Mouse (Mus musculus) A20 (cell line): ENCODE data around the gene Kat14.
"Not testable (repeated sequence)": the region's sequence is repeated elsewhere in the genome, so short reads cannot be mapped to it uniquely, and the experiment has no call there.

ENCODE experiments used
- DNase-seq: peaks from one replicate; pipeline ENCODE4 v3.0.0-alpha.2; 2011; ENCODE audit warnings: low read depth, low spot score

Kat14 gene

DNA sequence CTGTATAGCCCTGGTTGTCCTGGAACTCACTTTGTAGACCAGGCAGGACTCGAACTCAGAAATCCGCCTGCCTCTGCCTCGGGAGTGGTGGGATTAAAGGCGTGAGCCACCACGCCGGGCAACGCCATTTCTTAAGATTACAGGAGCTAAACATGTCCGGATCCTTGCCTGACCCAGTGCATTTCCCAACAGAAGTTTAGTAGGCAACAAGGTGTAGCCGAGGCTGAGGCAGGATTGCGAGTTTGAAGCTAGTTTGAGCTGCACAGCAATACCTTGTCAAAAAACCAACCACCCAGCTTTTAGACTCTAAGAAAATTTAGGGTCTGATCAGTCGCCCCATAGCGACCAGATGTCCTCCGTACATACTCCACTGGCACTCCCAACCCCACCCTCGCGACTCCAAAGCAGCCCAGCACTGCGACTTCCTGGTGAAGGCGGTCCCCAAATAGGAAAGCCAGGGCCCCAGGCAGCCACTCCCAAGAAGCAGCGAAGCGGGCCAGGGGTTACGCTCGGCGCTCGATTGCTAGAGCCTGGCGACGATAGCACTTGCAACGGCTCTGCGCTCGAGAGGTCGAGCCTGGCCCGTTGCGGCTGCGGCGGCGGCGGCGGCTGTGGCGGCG, at the start of gene Kat14, which contains the start of gene Pet117:
Gene Kat14, plus strand, starts transcription at position 584 of the 620 bp plus-strand sequence.
Gene Pet117, plus strand, starts transcription at position 597 of the 620 bp plus-strand sequence.
- DNase-seq: peak; percentile 94

GRCm38 (mm10) chr2:144324218-144324617, 44.6 kb upstream of the Kat14 start:
- no peak for DNase-seq

- DNase-seq: no peak
Measured at GRCm38 (mm10) chr2:144329451-144329850, 39.3 kb upstream of the Kat14 start.

DNA sequence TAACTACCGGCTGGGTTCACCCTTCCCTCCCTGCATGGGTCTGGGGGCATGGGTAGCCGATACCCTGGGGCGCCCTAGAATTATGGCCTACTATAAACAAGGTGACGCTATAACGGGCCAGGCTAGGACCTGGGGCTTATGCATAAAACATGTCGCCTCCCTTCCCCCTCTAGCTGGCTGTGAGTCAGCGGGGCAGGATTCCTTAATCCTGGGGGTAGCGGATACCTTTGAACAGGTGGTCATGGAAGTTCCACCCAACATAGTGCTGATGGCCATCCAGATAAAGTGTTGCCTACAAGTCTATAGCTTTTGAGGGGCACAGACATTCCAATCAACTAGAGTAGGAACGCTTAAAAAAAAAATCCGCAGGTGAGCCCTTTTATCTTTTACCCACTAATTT, 38.8 kb upstream of the Kat14 start:
- DNase-seq: no peak

DNA sequence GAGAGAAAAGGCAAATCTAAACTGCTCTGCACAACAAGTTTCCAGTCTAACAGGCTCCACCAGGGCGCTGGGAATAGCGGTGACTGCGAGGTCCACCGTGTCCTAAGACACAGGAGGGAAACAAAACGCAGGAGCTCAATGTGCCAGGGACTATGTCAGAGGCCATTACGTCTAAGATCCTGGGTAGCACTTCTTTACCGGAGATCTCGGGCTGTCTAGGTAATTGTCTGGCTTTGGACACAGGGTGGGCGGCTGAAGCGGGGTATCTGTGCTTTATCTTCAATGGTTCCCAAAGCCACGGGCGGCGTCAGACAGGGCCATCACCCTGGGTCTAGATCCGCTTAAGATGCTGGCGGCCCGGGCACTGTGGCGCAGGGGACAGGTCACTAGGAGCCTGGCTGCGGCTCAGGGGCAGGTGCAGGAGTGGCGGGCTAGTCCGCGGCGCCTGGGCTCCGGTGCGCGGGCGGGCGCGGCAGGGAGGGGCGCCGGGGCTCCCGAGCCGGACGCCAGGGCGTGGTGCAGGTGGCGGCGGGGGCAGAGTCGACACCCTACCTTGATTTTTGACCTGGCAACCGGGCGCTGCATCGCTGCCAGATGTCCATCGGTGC, 38.3 kb upstream of the Kat14 start:
- DNase-seq: no peak

DNA sequence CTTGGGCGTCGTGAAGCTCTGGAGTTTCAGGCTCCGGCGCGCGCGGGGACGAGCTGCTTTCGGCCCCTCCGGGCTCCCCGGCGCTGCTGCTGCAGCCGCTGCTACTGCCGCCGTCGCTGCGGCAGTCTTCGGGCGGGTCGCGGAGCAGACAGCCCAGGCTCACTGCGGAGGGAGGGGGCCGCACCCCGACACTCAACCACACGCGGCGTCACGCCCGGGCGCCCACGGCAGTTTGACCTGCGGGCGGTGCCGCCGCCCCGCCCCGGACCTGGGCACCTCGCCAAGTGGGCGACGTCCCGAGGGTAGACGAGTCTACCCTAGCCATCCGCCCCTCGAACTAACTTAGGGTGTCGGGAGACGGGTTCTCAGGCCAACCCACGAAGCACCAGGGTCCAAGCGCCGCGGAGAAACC, 37.8 kb upstream of the Kat14 start:
- no peak for DNase-seq

- no peak for DNase-seq
Measured at GRCm38 (mm10) chr2:144331401-144332302, 37.1 kb upstream of the Kat14 start, which contains the start of gene Ovol2. Gene Ovol2, minus strand, starts transcription at chr2:144332146.

GRCm38 (mm10) chr2:144332486-144332885, 36.3 kb upstream of the Kat14 start:
- DNase-seq: no peak

GRCm38 (mm10) chr2:144333138-144333842, 35.5 kb upstream of the Kat14 start:
- DNase-seq: no peak

DNA sequence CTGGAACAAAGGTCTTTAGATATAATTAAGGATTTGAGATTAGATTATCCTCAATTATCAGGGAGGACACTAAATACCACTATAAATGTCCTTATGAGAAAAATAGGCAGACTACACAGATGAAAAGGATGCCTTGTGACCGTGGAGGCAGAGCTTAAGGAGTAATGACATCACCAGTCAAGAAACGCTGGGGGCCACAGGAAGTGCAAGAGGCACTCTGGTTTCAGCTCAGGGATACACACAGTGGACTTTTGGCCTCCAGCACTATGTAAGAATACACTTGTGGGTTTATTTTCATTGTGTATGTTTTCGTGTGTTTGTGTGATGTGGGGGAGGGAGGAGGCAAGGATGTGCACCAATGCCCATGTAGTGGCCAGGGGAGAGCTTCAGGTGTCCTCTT, 31.6 kb upstream of the Kat14 start:
- DNase-seq: no peak

DNA sequence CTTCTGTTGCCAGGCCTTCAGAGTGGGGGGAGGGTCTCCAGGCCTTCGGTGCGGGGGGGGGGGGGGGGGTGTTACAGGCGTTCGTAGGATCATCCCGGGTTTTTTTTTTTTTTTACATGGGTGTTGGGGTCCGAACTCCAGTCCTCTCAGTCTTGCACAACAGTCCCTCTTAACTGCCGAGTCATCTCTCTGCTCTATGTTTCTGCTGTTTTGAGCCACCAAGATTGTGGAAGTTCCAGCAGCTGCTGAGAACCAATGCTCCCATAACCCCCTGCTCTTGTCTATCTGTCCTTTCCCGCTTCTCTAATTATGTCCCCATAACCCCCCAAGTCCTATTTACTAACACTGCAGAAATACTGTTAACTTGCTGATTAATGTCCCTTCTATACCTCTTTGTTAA, 31.1 kb upstream of the Kat14 start:
- no peak for DNase-seq

GRCm38 (mm10) chr2:144338149-144338548, 30.6 kb upstream of the Kat14 start:
- DNase-seq: not testable (repeated sequence)

DNA sequence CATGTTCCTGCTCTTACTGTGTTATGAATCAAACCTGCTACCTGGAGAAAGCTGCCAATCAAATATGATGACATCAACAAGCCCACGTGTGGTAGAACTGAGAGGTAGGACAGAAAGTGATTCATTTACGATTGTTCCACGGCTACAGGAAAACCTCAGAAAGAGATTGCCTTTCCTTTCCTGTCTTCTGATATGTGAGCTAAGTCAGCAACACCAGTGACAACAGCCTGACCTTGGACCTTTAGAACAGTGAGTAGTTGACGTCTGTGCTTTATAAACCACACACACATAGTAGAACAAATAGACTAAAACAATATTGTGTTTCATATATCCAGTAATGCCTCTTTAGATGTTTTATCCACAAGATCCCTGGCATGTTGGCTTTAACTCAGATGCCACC, 25.6 kb upstream of the Kat14 start:
- DNase-seq: no peak

GRCm38 (mm10) chr2:144348525-144348924, 20.3 kb upstream of the Kat14 start:
- peak; percentile 51 for DNase-seq

DNA sequence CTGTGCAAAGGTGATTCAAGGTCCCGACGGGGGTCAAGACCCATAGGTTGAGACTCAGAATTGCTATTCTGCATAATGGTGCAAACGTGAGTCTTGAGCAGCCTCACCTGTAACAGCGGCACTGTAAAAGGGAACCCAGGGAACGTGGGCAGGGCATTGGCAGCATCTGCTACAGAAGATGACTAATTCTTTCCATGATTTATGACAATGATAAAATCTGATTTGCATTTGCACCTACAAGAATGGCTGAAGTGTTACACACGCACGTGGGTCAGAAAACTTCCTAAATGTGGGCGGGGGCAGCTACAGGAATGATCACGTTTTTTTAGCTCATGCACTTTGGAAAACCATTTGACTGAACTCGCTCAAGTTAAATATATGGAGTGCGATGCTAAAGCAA, 15.9 kb upstream of the Kat14 start:
- no peak for DNase-seq

- DNase-seq: peak; percentile 91
Measured at GRCm38 (mm10) chr2:144369020-144369421, 238 bp downstream of the Kat14 start.

DNA sequence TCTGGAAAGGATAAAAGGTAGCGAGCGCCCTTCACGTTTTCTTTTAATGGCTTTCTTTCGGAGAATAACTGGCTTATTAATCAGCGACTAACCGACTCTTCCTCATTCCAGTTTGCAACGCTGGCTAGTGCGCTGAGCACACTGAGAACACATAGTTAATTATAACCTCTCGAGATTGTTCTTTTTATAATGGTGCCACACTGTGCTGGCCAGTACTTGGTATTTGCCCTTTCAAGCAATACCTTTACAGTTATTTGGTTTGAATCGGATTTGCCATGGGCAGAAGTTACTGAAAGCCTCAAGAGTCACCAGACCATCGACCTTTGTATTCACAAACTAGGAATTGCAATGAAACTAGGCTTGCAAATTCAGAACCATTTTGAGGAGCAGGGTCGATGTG, 728 bp downstream of the Kat14 start:
- no peak for DNase-seq

- DNase-seq: peak; percentile 52
Measured at GRCm38 (mm10) chr2:144371566-144371965, 2.8 kb downstream of the Kat14 start.

GRCm38 (mm10) chr2:144373063-144373462, 4.3 kb downstream of the Kat14 start:
- DNase-seq: no peak

DNA sequence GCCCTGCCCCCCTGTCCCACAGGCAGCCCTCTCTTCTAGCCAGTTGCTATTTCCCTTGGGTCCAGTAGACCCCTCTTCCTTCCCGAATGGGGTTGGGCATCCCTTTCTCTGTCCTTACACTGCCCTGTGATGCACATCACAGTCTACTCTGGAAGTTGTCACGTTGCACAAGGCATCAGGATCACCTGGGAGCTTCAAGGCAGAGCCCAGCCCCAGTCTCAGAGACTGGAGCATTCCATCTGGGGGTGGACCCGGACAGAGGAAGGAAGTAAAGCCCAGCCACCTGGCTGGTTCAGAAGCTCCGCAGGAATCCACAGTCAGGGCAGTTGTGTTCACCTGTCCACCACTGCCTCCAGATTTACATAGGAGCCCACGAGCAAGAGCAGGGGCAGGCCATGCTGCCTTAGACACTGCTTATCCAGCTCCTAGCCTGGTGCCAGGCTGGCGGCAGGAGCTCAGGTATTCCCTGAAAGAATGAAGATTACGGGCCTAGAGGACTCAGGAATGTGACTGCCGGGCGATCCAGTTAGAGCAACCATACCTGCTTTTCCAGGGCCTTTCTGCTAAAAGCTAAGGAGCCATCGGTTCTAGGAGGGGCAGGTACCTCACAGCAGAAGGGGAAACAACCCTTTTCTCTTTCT, 6.4 kb downstream of the Kat14 start:
- no peak for DNase-seq

DNA sequence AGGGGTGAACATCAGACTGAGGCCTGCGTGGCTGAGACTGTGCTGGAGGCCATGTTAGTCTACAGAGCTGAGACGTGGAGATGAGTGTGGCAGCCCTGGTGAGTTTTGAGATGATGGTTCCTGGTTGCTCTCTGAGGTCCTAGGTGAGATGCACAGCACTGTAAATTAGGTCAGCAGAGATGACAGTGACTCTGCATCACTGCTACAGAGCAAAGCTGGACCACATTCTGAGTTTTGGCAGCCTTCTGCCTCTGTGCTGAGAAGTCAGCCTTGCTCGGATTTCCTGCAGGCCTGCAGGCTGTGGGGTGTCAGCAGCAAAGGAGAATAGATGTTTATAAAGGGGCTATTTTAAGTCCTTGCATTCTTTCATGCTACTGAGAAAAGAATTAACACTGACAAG, 12.5 kb downstream of the Kat14 start:
- no peak for DNase-seq
